Mouse (Mus musculus): ENCODE measurements around the gene Mapkapk3. TPM values are rescaled to one million over a fixed set of nuclear protein-coding genes. Genes with fewer than 3 reads are reported as not detected.

Mapkapk3 gene
- polyA plus RNA-seq, 1 experiment from 2014 or later, result 1.4 TPM

GRCm38 (mm10) chr9:107297059-107297458 is 7.4 kb upstream of the Mapkapk3 start:
- peak overlapping the region; percentile 68 for H3K4me2 ChIP-seq (ENCODE audit: low read length)
- H3K36me3 ChIP-seq (ENCODE audit: control insufficient read depth, insufficient read depth), result peaks cover 5% of the 10 kb centered on the region; the same call in 1 of the 2 replicates
- peak overlapping the region; percentile 76 for H3K4me3 ChIP-seq (replicated peaks; ENCODE audit: low read length)
- H3K27me3 ChIP-seq (replicated peaks; ENCODE audit: control insufficient read depth, insufficient read depth, low read length), result no peaks in the 10 kb centered on the region
- peak; percentile 24 for ATAC-seq
- no peaks in the 10 kb centered on the region for H3K9me3 ChIP-seq (ENCODE audit: control insufficient read depth, low read length)
- H3K9ac ChIP-seq (replicated peaks; ENCODE audit: low read depth, low read length), result peak overlapping the region; percentile 78
- WGBS, result 12% methylated on average over 16 of the region's 16 CpGs
- H3K4me1 ChIP-seq (replicated peaks; ENCODE audit: control insufficient read depth, insufficient read depth, low read length), result peaks cover 16% of the 10 kb centered on the region
- peak overlapping the region; percentile 17; the same call in 1 of the 2 replicates for H3K27ac ChIP-seq (ENCODE audit: low read length)

- Histone ChIP-seq H3K4me1 (replicated peaks; ENCODE audit: control insufficient read depth, insufficient read depth, low read length) (peaks cover 16% of the 10 kb centered on the region), H3K4me2 (ENCODE audit: low read length) (peak overlapping the region; percentile 68), H3K27me3 (replicated peaks; ENCODE audit: control insufficient read depth, insufficient read depth, low read length) (no peaks in the 10 kb centered on the region), H3K36me3 (ENCODE audit: control insufficient read depth, insufficient read depth) (peaks cover 5% of the 10 kb centered on the region; the same call in 1 of the 2 replicates), H3K9ac (replicated peaks; ENCODE audit: low read depth, low read length) (peak overlapping the region; percentile 78), H3K9me3 (ENCODE audit: control insufficient read depth, low read length) (no peaks in the 10 kb centered on the region), H3K4me3 (replicated peaks; ENCODE audit: low read length) (peak overlapping the region; percentile 76), H3K27ac (ENCODE audit: low read length) (peak overlapping the region; percentile 17; the same call in 1 of the 2 replicates)
- ATAC-seq, result peak; percentile 100
- WGBS, result under 1% methylated on average over 29 of the region's 31 CpGs
These were observed 6.9 kb upstream of the Mapkapk3 start for GRCm38 (mm10) chr9:107296501-107296965.

- no peaks in the 10 kb centered on the region for H3K27me3 ChIP-seq (replicated peaks; ENCODE audit: control insufficient read depth, insufficient read depth, low read length)
- peaks cover 16% of the 10 kb centered on the region for H3K4me1 ChIP-seq (replicated peaks; ENCODE audit: control insufficient read depth, insufficient read depth, low read length)
- WGBS, result 5% methylated on average over 14 of the region's 14 CpGs
- H3K9ac ChIP-seq (replicated peaks; ENCODE audit: low read depth, low read length), result peak overlapping the region; percentile 14
- peaks cover under 1% of the 10 kb centered on the region; the same call in 1 of the 2 replicates for H3K36me3 ChIP-seq (ENCODE audit: control insufficient read depth, insufficient read depth)
- peak overlapping the region; percentile 68 for H3K4me2 ChIP-seq (ENCODE audit: low read length)
- H3K27ac ChIP-seq (ENCODE audit: low read length), result no peak overlapping the region
- ATAC-seq, result peak; percentile 27
- peak overlapping the region; percentile 76 for H3K4me3 ChIP-seq (replicated peaks; ENCODE audit: low read length)
- H3K9me3 ChIP-seq (ENCODE audit: control insufficient read depth, low read length), result no peaks in the 10 kb centered on the region
These were observed 6.4 kb upstream of the Mapkapk3 start for GRCm38 (mm10) chr9:107296041-107296440.

- Histone ChIP-seq H3K4me2 (ENCODE audit: low read length) (peak within 1 kb of the TSS; percentile 68), H3K4me1 (replicated peaks; ENCODE audit: control insufficient read depth, insufficient read depth, low read length) (peaks cover 16% of the 10 kb centered on the region)
These were observed 6.2 kb upstream of the Mapkapk3 start, which contains the start of gene Cish for GRCm38 (mm10) chr9:107296016-107296040. Gene Cish, plus strand, starts transcription at chr9:107296026.

GRCm38 (mm10) chr9:107295616-107296015 is 5.9 kb upstream of the Mapkapk3 start:
- WGBS, result 85% methylated on average over 4 of the region's 4 CpGs
- H3K4me2 ChIP-seq (ENCODE audit: low read length), result no peak overlapping the region; the same call in 1 of the 2 replicates
- peaks cover 16% of the 10 kb centered on the region for H3K4me1 ChIP-seq (replicated peaks; ENCODE audit: control insufficient read depth, insufficient read depth, low read length)
- H3K4me3 ChIP-seq (replicated peaks; ENCODE audit: low read length), result no peak overlapping the region
- no peaks in the 10 kb centered on the region for H3K27me3 ChIP-seq (replicated peaks; ENCODE audit: control insufficient read depth, insufficient read depth, low read length)
- no peaks in the 10 kb centered on the region for H3K36me3 ChIP-seq (ENCODE audit: control insufficient read depth, insufficient read depth)
- no peak overlapping the region for H3K9ac ChIP-seq (replicated peaks; ENCODE audit: low read depth, low read length)
- no peaks in the 10 kb centered on the region for H3K9me3 ChIP-seq (ENCODE audit: control insufficient read depth, low read length)
- no peak overlapping the region for H3K27ac ChIP-seq (ENCODE audit: low read length)
- no peak for ATAC-seq

More at GRCm38 (mm10) chr9:107296016-107296040, 6.2 kb upstream of the Mapkapk3 start, which contains the start of gene Cish:
- Histone ChIP-seq H3K27ac (ENCODE audit: low read length) (peak within 1 kb of the TSS; percentile 17; the same call in 1 of the 2 replicates), H3K27me3 (replicated peaks; ENCODE audit: control insufficient read depth, insufficient read depth, low read length) (no peaks in the 10 kb centered on the region), H3K9ac (replicated peaks; ENCODE audit: low read depth, low read length) (peak within 1 kb of the TSS; percentile 78), H3K4me3 (replicated peaks; ENCODE audit: low read length) (peak within 1 kb of the TSS; percentile 76), H3K36me3 (ENCODE audit: control insufficient read depth, insufficient read depth) (no peaks in the 10 kb centered on the region), H3K9me3 (ENCODE audit: control insufficient read depth, low read length) (no peaks in the 10 kb centered on the region)
- ATAC-seq, result no peak

- no peak overlapping the region for H3K4me3 ChIP-seq (replicated peaks; ENCODE audit: low read length)
- no peak overlapping the region for H3K9ac ChIP-seq (replicated peaks; ENCODE audit: low read depth, low read length)
- no peaks in the 10 kb centered on the region for H3K36me3 ChIP-seq (ENCODE audit: control insufficient read depth, insufficient read depth)
- H3K27me3 ChIP-seq (replicated peaks; ENCODE audit: control insufficient read depth, insufficient read depth, low read length), result no peaks in the 10 kb centered on the region
- H3K4me2 ChIP-seq (ENCODE audit: low read length), result no peak overlapping the region
- H3K27ac ChIP-seq (ENCODE audit: low read length), result no peak overlapping the region
- 9% methylated on average over 6 of the region's 6 CpGs for WGBS
- no peak for ATAC-seq
- H3K9me3 ChIP-seq (ENCODE audit: control insufficient read depth, low read length), result no peaks in the 10 kb centered on the region
- peaks cover 24% of the 10 kb centered on the region for H3K4me1 ChIP-seq (replicated peaks; ENCODE audit: control insufficient read depth, insufficient read depth, low read length)
These were observed 4.6 kb upstream of the Mapkapk3 start for GRCm38 (mm10) chr9:107294249-107294648.

GRCm38 (mm10) chr9:107290897-107291296 is 1.2 kb upstream of the Mapkapk3 start:
- Histone ChIP-seq H3K4me2 (ENCODE audit: low read length) (no peak overlapping the region), H3K27me3 (replicated peaks; ENCODE audit: control insufficient read depth, insufficient read depth, low read length) (0 out of 2 replicates have a peak, but pooled peaks cover 4% of the 10 kb centered on the region), H3K4me1 (replicated peaks; ENCODE audit: control insufficient read depth, insufficient read depth, low read length) (peaks cover 12% of the 10 kb centered on the region), H3K9me3 (ENCODE audit: control insufficient read depth, low read length) (no peaks in the 10 kb centered on the region), H3K9ac (replicated peaks; ENCODE audit: low read depth, low read length) (no peak overlapping the region), H3K36me3 (ENCODE audit: control insufficient read depth, insufficient read depth) (no peaks in the 10 kb centered on the region), H3K27ac (ENCODE audit: low read length) (no peak overlapping the region), H3K4me3 (replicated peaks; ENCODE audit: low read length) (no peak overlapping the region)
- whole genome bisulfite sequencing, result 29% methylated on average over 10 of the region's 10 CpGs
- ATAC-seq, result peak; percentile 72

- 0 out of 2 replicates have a peak, but pooled peaks cover 4% of the 10 kb centered on the region for H3K27me3 ChIP-seq (replicated peaks; ENCODE audit: control insufficient read depth, insufficient read depth, low read length)
- H3K4me2 ChIP-seq (ENCODE audit: low read length), result no peak overlapping the region
- no peak overlapping the region for H3K27ac ChIP-seq (ENCODE audit: low read length)
- H3K4me3 ChIP-seq (replicated peaks; ENCODE audit: low read length), result no peak overlapping the region; the same call in 1 of the 2 replicates
- 27% methylated on average over 8 of the region's 8 CpGs for WGBS
- H3K4me1 ChIP-seq (replicated peaks; ENCODE audit: control insufficient read depth, insufficient read depth, low read length), result peaks cover 12% of the 10 kb centered on the region
- no peak overlapping the region for H3K9ac ChIP-seq (replicated peaks; ENCODE audit: low read depth, low read length)
- no peaks in the 10 kb centered on the region for H3K36me3 ChIP-seq (ENCODE audit: control insufficient read depth, insufficient read depth)
- H3K9me3 ChIP-seq (ENCODE audit: control insufficient read depth, low read length), result no peaks in the 10 kb centered on the region
- ATAC-seq, result no peak
These were observed 966 bp downstream of the Mapkapk3 start for GRCm38 (mm10) chr9:107288711-107289110.

GRCm38 (mm10) chr9:107288105-107288650 is 1.5 kb downstream of the Mapkapk3 start:
- no peak overlapping the region for H3K27ac ChIP-seq (ENCODE audit: low read length)
- 94% methylated on average over 14 of the region's 14 CpGs for WGBS
- no peaks in the 10 kb centered on the region for H3K36me3 ChIP-seq (ENCODE audit: control insufficient read depth, insufficient read depth)
- H3K9me3 ChIP-seq (ENCODE audit: control insufficient read depth, low read length), result no peaks in the 10 kb centered on the region
- no peak overlapping the region for H3K4me2 ChIP-seq (ENCODE audit: low read length)
- H3K4me3 ChIP-seq (replicated peaks; ENCODE audit: low read length), result no peak overlapping the region
- peaks cover 12% of the 10 kb centered on the region for H3K4me1 ChIP-seq (replicated peaks; ENCODE audit: control insufficient read depth, insufficient read depth, low read length)
- ATAC-seq, result no peak
- 0 out of 2 replicates have a peak, but pooled peaks cover 4% of the 10 kb centered on the region for H3K27me3 ChIP-seq (replicated peaks; ENCODE audit: control insufficient read depth, insufficient read depth, low read length)
- no peak overlapping the region for H3K9ac ChIP-seq (replicated peaks; ENCODE audit: low read depth, low read length)

GRCm38 (mm10) chr9:107287294-107287693 is 2.4 kb downstream of the Mapkapk3 start:
- no peak for ATAC-seq
- H3K36me3 ChIP-seq (ENCODE audit: control insufficient read depth, insufficient read depth), result no peaks in the 10 kb centered on the region
- 65% methylated on average over 2 of the region's 2 CpGs for WGBS
- 0 out of 2 replicates have a peak, but pooled peaks cover 4% of the 10 kb centered on the region for H3K27me3 ChIP-seq (replicated peaks; ENCODE audit: control insufficient read depth, insufficient read depth, low read length)
- no peak overlapping the region for H3K9ac ChIP-seq (replicated peaks; ENCODE audit: low read depth, low read length)
- H3K4me2 ChIP-seq (ENCODE audit: low read length), result no peak overlapping the region
- H3K9me3 ChIP-seq (ENCODE audit: control insufficient read depth, low read length), result no peaks in the 10 kb centered on the region
- H3K27ac ChIP-seq (ENCODE audit: low read length), result no peak overlapping the region
- no peak overlapping the region for H3K4me3 ChIP-seq (replicated peaks; ENCODE audit: low read length)
- H3K4me1 ChIP-seq (replicated peaks; ENCODE audit: control insufficient read depth, insufficient read depth, low read length), result peaks cover 12% of the 10 kb centered on the region
